Mouse (Mus musculus) WW6 (cell line): ENCODE measurements at regions not wholly inside any gene's neighbourhood (a gene's known extent, or its start where the extent isn't known, plus 50 kb on each side); places are given as distances from the start of the nearest gene placed in this dataset.

Source experiments
- DNase-seq: peaks from one replicate; pipeline ENCODE4 v3.0.0-alpha.2; 2013; ENCODE audit warnings: low read depth, low spot score

GRCm38 (mm10) chr7:51300238-51300637 is 210.6 kb upstream of the Ano5 start:
- no peak for DNase-seq

GRCm38 (mm10) chr7:51307757-51308156 is 203.1 kb upstream of the Ano5 start:
- DNase-seq = no peak

- no peak for DNase-seq
Measured at GRCm38 (mm10) chr7:51310191-51310590, 200.6 kb upstream of the Ano5 start.

- no peak for DNase-seq
Measured at GRCm38 (mm10) chr7:51339841-51340540, 170.8 kb upstream of the Ano5 start.

GRCm38 (mm10) chr7:51347521-51347920 is 163.3 kb upstream of the Ano5 start:
- DNase-seq = no peak

- no peak for DNase-seq
Measured at GRCm38 (mm10) chr7:51360134-51360533, 150.7 kb upstream of the Ano5 start.

- DNase-seq = no peak
Measured at GRCm38 (mm10) chr7:51377584-51377983, 133.2 kb upstream of the Ano5 start.
